ENCODE assay signal across 8 mouse cellular contexts in genomic region chr2:160911558-160912201, GRCm38 (mm10). TPM values are rescaled to one million over a fixed set of nuclear protein-coding genes. Genes with fewer than 3 reads are reported as not detected.
DNase-seq lines count a peak whose midpoint lies in the region; ATAC-seq and TF ChIP-seq lines count a peak whose summit lies in the region.

No protein-coding gene starts in this region.

- H3K9me3 ChIP-seq in heart, embryonic 11.5 days (replicated peaks; ENCODE audit: control insufficient read depth, low read length): no peaks in the 10 kb centered on the region
- H3K9me3 ChIP-seq in liver, embryonic 12.5 days (replicated peaks): no peaks in the 10 kb centered on the region
- no peaks in the 10 kb centered on the region for H3K9me3 ChIP-seq in stomach, postnatal 0 days (ENCODE audit: control insufficient read depth, low read length)

- H3K4me1 ChIP-seq in cerebellum, adult 2 months (ENCODE audit: control insufficient read depth, insufficient read depth, low read length): peaks cover 56% of the 10 kb centered on the region
- peaks cover 6% of the 10 kb centered on the region; the same call in 1 of the 2 replicates for H3K4me1 ChIP-seq in heart, embryonic 11.5 days (ENCODE audit: control insufficient read depth, insufficient read depth, low read length)
- 0 out of 2 replicates have a peak, but pooled peaks cover 6% of the 10 kb centered on the region for H3K4me1 ChIP-seq in liver, embryonic 12.5 days
- 0 out of 2 replicates have a peak, but pooled peaks cover 2% of the 10 kb centered on the region for H3K4me1 ChIP-seq in stomach, postnatal 0 days (replicated peaks; ENCODE audit: control insufficient read depth, insufficient read depth)

- peak; percentile 36; the same call in 1 of the 2 replicates for ATAC-seq in heart, embryonic 11.5 days (replicated peaks; ENCODE audit: insufficient number of reproducible peaks, low FRiP score, low TSS enrichment)
- ATAC-seq in liver, embryonic 12.5 days: no peak
- peak; percentile 27; the same call in 1 of the 2 replicates for ATAC-seq in stomach, postnatal 0 days (ENCODE audit: low FRiP score, low TSS enrichment)

- H3K4me3 ChIP-seq in gastrocnemius, adult 2 months: peak overlapping the region; percentile 71
- peak overlapping the region; percentile 60 for H3K4me3 ChIP-seq in cerebellum, adult 2 months (replicated peaks; ENCODE audit: insufficient read depth, low read depth, low read length)
- peak overlapping the region; percentile 55 for H3K4me3 ChIP-seq in heart, embryonic 11.5 days (ENCODE audit: low read depth, low read length)
- peak overlapping the region; percentile 46 for H3K4me3 ChIP-seq in liver, embryonic 12.5 days
- peak overlapping the region; percentile 52 for H3K4me3 ChIP-seq in stomach, postnatal 0 days (ENCODE audit: low read depth, low read length)

- peak; percentile 44; the same call in 1 of the 2 replicates for TF ChIP-seq POLR2A in cerebellum, adult 2 months (IDR thresholded peaks at IDR 0.05; ENCODE audit: borderline replicate concordance, insufficient read depth, low read length)

- H3K27ac ChIP-seq in gastrocnemius, adult 2 months: peak overlapping the region; percentile 17; the same call in 1 of the 2 replicates
- H3K27ac ChIP-seq in cerebellum, adult 2 months (ENCODE audit: insufficient read depth, low read length): peak overlapping the region; percentile 94
- H3K27ac ChIP-seq in heart, embryonic 11.5 days (ENCODE audit: low read depth, low read length): no peak overlapping the region
- no peak overlapping the region for H3K27ac ChIP-seq in liver, embryonic 12.5 days
- H3K27ac ChIP-seq in stomach, postnatal 0 days (replicated peaks): peak overlapping the region; percentile 31

- TF ChIP-seq EP300 in stomach, postnatal 0 days (optimal IDR thresholded peaks at IDR 0.05): no peak

- H3K36me3 ChIP-seq in heart, embryonic 11.5 days (ENCODE audit: control insufficient read depth, insufficient read depth, low read length): no peaks in the 10 kb centered on the region
- H3K36me3 ChIP-seq in liver, embryonic 12.5 days: no peaks in the 10 kb centered on the region
- peaks cover 3% of the 10 kb centered on the region; the same call in 1 of the 2 replicates for H3K36me3 ChIP-seq in stomach, postnatal 0 days (ENCODE audit: control insufficient read depth, insufficient read depth, low read length)

- intact Hi-C loops in gastrocnemius, adult 2 months (cut with DNase I): no loop called here

- WGBS in cerebellum, adult 2 months: 1% methylated on average over 60 of the region's 64 CpGs
- 1% methylated on average over 58 of the region's 64 CpGs for WGBS in heart, embryonic 11.5 days (ENCODE audit: insufficient replicate concordance)
- WGBS in liver, embryonic 12.5 days (ENCODE audit: insufficient replicate concordance): 3% methylated on average over 52 of the region's 64 CpGs
- 2% methylated on average over 44 of the region's 64 CpGs for WGBS in stomach, postnatal 0 days

- peak overlapping the region; percentile 73 for H3K9ac ChIP-seq in heart, embryonic 11.5 days (ENCODE audit: low read depth, low read length)
- 0 out of 2 replicates have a peak overlapping the region, but pooled peaks have one; percentile 27 for H3K9ac ChIP-seq in liver, embryonic 12.5 days
- peak overlapping the region; percentile 56 for H3K9ac ChIP-seq in stomach, postnatal 0 days (ENCODE audit: low read length)

- H3K27me3 ChIP-seq in cerebellum, adult 2 months (ENCODE audit: control insufficient read depth, insufficient read depth, low read length): no peaks in the 10 kb centered on the region
- peaks cover 73% of the 10 kb centered on the region for H3K27me3 ChIP-seq in heart, embryonic 11.5 days (ENCODE audit: control insufficient read depth, insufficient read depth, low read length)
- peaks cover 85% of the 10 kb centered on the region for H3K27me3 ChIP-seq in liver, embryonic 12.5 days (replicated peaks)
- H3K27me3 ChIP-seq in stomach, postnatal 0 days (ENCODE audit: control insufficient read depth, insufficient read depth, low read length): peaks cover 3% of the 10 kb centered on the region; the same call in 1 of the 2 replicates

- no peak for TF ChIP-seq CTCF in gastrocnemius, adult 2 months (IDR thresholded peaks at IDR 0.05)
- no peak for TF ChIP-seq CTCF in cerebellum, adult 2 months (IDR thresholded peaks at IDR 0.05; ENCODE audit: borderline replicate concordance, insufficient read depth, low read depth, low read length)
- peak; percentile 1; the same call in 1 of the 2 replicates for TF ChIP-seq CTCF in stomach, postnatal 0 days (IDR thresholded peaks at IDR 0.05; ENCODE audit: low read depth)

- DNase-seq in gastrocnemius, adult 2 months: peak; percentile 60
- DNase-seq in gastrocnemius, adult 8-10 months (ENCODE audit: low spot score in 2 of 2): no peak
- peak; percentile 42 to 54 for DNase-seq in cerebellum, adult 2 months
- DNase-seq in stomach, postnatal 0 days (ENCODE audit: low spot score): peak; percentile 27
- no peak for DNase-seq in urinary bladder, postnatal 4 days (ENCODE audit: low spot score in 2 of 2)
- no peak for DNase-seq in layer of hippocampus, adult 8-10 months (ENCODE audit: low spot score in 2 of 2)

- peak overlapping the region; percentile 95 for H3K4me2 ChIP-seq in heart, embryonic 11.5 days
- peak overlapping the region; percentile 65 for H3K4me2 ChIP-seq in liver, embryonic 12.5 days
- peak overlapping the region; percentile 74 for H3K4me2 ChIP-seq in stomach, postnatal 0 days (replicated peaks; ENCODE audit: low read depth)

RNA-seq across cellular contexts. Expression of gene Emilin3, which starts 0.4 kb away (rescaled TPM):
- total RNA-seq in gastrocnemius, adult 2 months (2021): under 1 TPM; 0.20 to 0.23 TPM
- total RNA-seq in gastrocnemius, adult 8-10 months (2022): under 1 TPM; 0.13 to 0.43 (median 0.25) TPM
- 6.4 and 7.6 TPM in 2 replicates for polyA plus RNA-seq in cerebellum, adult 2 months (2012; rRNA removed)
- 0.83 and 1.5 TPM in 2 replicates for polyA plus RNA-seq in heart, embryonic 11.5 days (2014; fragmentation: Nextera tagmentation; extraction: Ambion mirVana)
- 0.99 and 1.3 TPM in 2 replicates for polyA plus RNA-seq in liver, embryonic 12.5 days (2016; fragmentation: Nextera tagmentation; extraction: Ambion mirVana)
- 7.2 and 8.5 TPM in 2 replicates for polyA plus RNA-seq in stomach, postnatal 0 days (2015; fragmentation: Nextera tagmentation; extraction: Ambion mirVana)
- under 1 TPM in 3 of 4 experiments, not detected in 1; 0.12 to 0.20 (median 0.18) TPM for total RNA-seq in layer of hippocampus, adult 8-10 months (2022)

RNA-seq across cellular contexts. Expression of gene Lpin3, which starts 31.2 kb away (rescaled TPM):
- total RNA-seq in gastrocnemius, adult 2 months (2021): 1 to 10 TPM; 3.2 to 5.0 TPM
- 1 to 10 TPM; 1.2 to 2.4 (median 1.9) TPM for total RNA-seq in gastrocnemius, adult 8-10 months (2022)
- 2.3 and 2.4 TPM in 2 replicates for polyA plus RNA-seq in cerebellum, adult 2 months (2012; rRNA removed)
- 0.83 and 1.1 TPM in 2 replicates for polyA plus RNA-seq in heart, embryonic 11.5 days (2014; fragmentation: Nextera tagmentation; extraction: Ambion mirVana)
- polyA plus RNA-seq in liver, embryonic 12.5 days (2016; fragmentation: Nextera tagmentation; extraction: Ambion mirVana): 0.98 and 1.1 TPM in 2 replicates
- polyA plus RNA-seq in stomach, postnatal 0 days (2015; fragmentation: Nextera tagmentation; extraction: Ambion mirVana): 19.4 and 22.0 TPM in 2 replicates
- total RNA-seq in layer of hippocampus, adult 8-10 months (2022): 1 to 10 TPM; 1.1 to 2.6 (median 1.6) TPM

RNA-seq across cellular contexts. Expression of gene Zhx3, which starts 38.9 kb away (rescaled TPM):
- 10 to 100 TPM; 24.2 to 29.0 TPM for total RNA-seq in gastrocnemius, adult 2 months (2021)
- total RNA-seq in gastrocnemius, adult 8-10 months (2022): 10 to 100 TPM; 18.9 to 27.5 (median 23.1) TPM
- polyA plus RNA-seq in cerebellum, adult 2 months (2012; rRNA removed): 26.2 and 27.7 TPM in 2 replicates
- 5.1 and 6.2 TPM in 2 replicates for polyA plus RNA-seq in heart, embryonic 11.5 days (2014; fragmentation: Nextera tagmentation; extraction: Ambion mirVana)
- 2.9 and 3.1 TPM in 2 replicates for polyA plus RNA-seq in liver, embryonic 12.5 days (2016; fragmentation: Nextera tagmentation; extraction: Ambion mirVana)
- 4.0 and 4.5 TPM in 2 replicates for polyA plus RNA-seq in stomach, postnatal 0 days (2015; fragmentation: Nextera tagmentation; extraction: Ambion mirVana)
- 100 to 1,000 TPM in 2 of 4 experiments, 10 to 100 TPM in 2; 74.2 to 102 (median 92.4) TPM for total RNA-seq in layer of hippocampus, adult 8-10 months (2022)

Comparison
In these comparisons a context has a peak if more than half of its experiments do, and no peak if none do; other contexts are left out.
1. DNase-seq: peak in gastrocnemius, adult 2 months (single experiment), cerebellum, adult 2 months (2 of 2) and stomach, postnatal 0 days (single experiment); none in gastrocnemius, adult 8-10 months (0 of 2), urinary bladder, postnatal 4 days (0 of 2) and layer of hippocampus, adult 8-10 months (0 of 2).
2. H3K27ac ChIP-seq: peak in gastrocnemius, adult 2 months (single experiment), cerebellum, adult 2 months (single experiment) and stomach, postnatal 0 days (single experiment); none in heart, embryonic 11.5 days (single experiment) and liver, embryonic 12.5 days (single experiment).
3. Peak in every context shown above with its lines, with median percentiles within 50 percentile points of each other: H3K4me3 ChIP-seq, H3K4me2 ChIP-seq and H3K9ac ChIP-seq.